Comparison of ENCODE assay signal across 15 mouse cellular contexts in genomic region chr3:134978902-134979301, GRCm38 (mm10).
"Had no signal": no experiment of that assay in that cellular context is flagged by ENCODE, and none has a peak within 500 bp of the region (broad histone marks: within the 10 kb centered on the region; RNA-seq: fewer than 3 reads in every experiment).

No protein-coding gene starts in this region.

- H3K27me3 ChIP-seq: liver, embryonic 15.5 days; neural tube, embryonic 13.5 days had no signal

- ATAC-seq: lung, postnatal 0 days; midbrain, embryonic 16.5 days had no signal

- H3K4me2 ChIP-seq: liver, embryonic 11.5 days; liver, embryonic 15.5 days; neural tube, embryonic 13.5 days had no signal

- H3K9ac ChIP-seq: liver, embryonic 15.5 days; neural tube, embryonic 13.5 days had no signal

- H3K4me1 ChIP-seq: limb, embryonic 10.5 days; liver, embryonic 15.5 days had no signal

- H3K9me3 ChIP-seq: limb, embryonic 10.5 days; neural tube, embryonic 13.5 days had no signal

- H3K27ac ChIP-seq: kidney, postnatal 0 days; limb, embryonic 10.5 days; liver, embryonic 15.5 days; neural tube, embryonic 13.5 days had no signal

- H3K36me3 ChIP-seq: limb, embryonic 10.5 days; liver, embryonic 15.5 days; neural tube, embryonic 13.5 days had no signal

- DNase-seq: kidney, adult 11 months; lung, adult 2 months; lung, postnatal 36 days; retina, postnatal 1 day; right cerebral cortex, postnatal 4 days; spleen, adult 18-20 months; thymus, adult 18-20 months; thymus, postnatal 14 days had no signal

- H3K4me3 ChIP-seq: limb, embryonic 10.5 days; liver, embryonic 15.5 days; neural tube, embryonic 13.5 days had no signal
